Mouse (Mus musculus) liver, embryonic 15.5 days (tissue): ENCODE measurements around the gene Ttc23l. TPM values are rescaled to one million over a fixed set of nuclear protein-coding genes. Genes with fewer than 3 reads are reported as not detected.

Experiments used
- ATAC-seq: fragments of 200-750 bp; cut with Nextera tagmentation; 2 replicates; pipeline ENCODE4 v1.8.0; 2017; ENCODE audit warnings: moderate number of reproducible peaks, mild to moderate bottlenecking, moderate library complexity; ENCODE audit not compliant: insufficient read depth
- H3K27ac ChIP-seq: fragments of 300-500 bp; sonication (generic); replicated peaks from 2 replicates; pipeline ENCODE4 v1.5.1; 2015; ENCODE audit warnings: mild to moderate bottlenecking, inconsistent platforms
- H3K27me3 ChIP-seq: fragments of 300-500 bp; sonication (generic); 2 replicates; pipeline ENCODE4 v1.6.1; 2015; ENCODE audit warnings: mild to moderate bottlenecking, inconsistent platforms
- H3K36me3 ChIP-seq: fragments of 300-500 bp; sonication (generic); replicated peaks from 2 replicates; pipeline ENCODE4 v1.6.1; 2015; ENCODE audit warnings: moderate library complexity, mild to moderate bottlenecking, inconsistent platforms
- H3K4me1 ChIP-seq: fragments of 300-500 bp; sonication (generic); replicated peaks from 2 replicates; pipeline ENCODE4 v1.6.1; 2015; ENCODE audit warnings: inconsistent platforms
- H3K4me2 ChIP-seq: fragments of 300-500 bp; sonication (generic); 2 replicates; pipeline ENCODE4 v1.6.1; 2015; ENCODE audit warnings: moderate library complexity, mild to moderate bottlenecking, inconsistent platforms
- H3K4me3 ChIP-seq: fragments of 300-500 bp; sonication (generic); replicated peaks from 2 replicates; pipeline ENCODE4 v1.5.1; 2015; ENCODE audit warnings: mild to moderate bottlenecking, inconsistent platforms
- H3K9ac ChIP-seq: fragments of 300-500 bp; sonication (generic); 2 replicates; pipeline ENCODE4 v1.6.1; 2015; ENCODE audit warnings: moderate library complexity, mild to moderate bottlenecking, inconsistent platforms
- H3K9me3 ChIP-seq: fragments of 300-500 bp; sonication (generic); replicated peaks from 2 replicates; pipeline ENCODE4 v1.6.1; 2016; ENCODE audit warnings: inconsistent platforms
- WGBS: fragments of 180-500 bp; shearing (Covaris S2); methylation state at CpG from one replicate; pipeline ENCODE4 v1.1.7; 2015; ENCODE audit warnings: mixed read lengths; ENCODE audit not compliant: insufficient replicate concordance; 5-methylcytosine and 5-hydroxymethylcytosine counted together
- polyA plus RNA-seq: library from polyadenylated mRNA; unstranded; fragments of >200 nt; fragmentation: Nextera tagmentation; extraction: Ambion mirVana; gene quantifications from 2 replicates; pipeline ENCODE4 v1.2.1, GENCODE M21; 2015

The Ttc23l gene
- polyA plus RNA-seq, result not detected in 2 replicates

GRCm38 (mm10) chr15:10558465-10558864 is at the start of gene Ttc23l:
Gene Ttc23l (minus strand): TSS chr15:10558668.
- Histone ChIP-seq H3K36me3 (no peaks in the 10 kb centered on the region), H3K4me1 (no peaks in the 10 kb centered on the region), H3K9ac (no peak within 1 kb of the TSS), H3K27me3 (no peaks in the 10 kb centered on the region), H3K27ac (no peak within 1 kb of the TSS), H3K4me2 (no peak within 1 kb of the TSS), H3K4me3 (no peak within 1 kb of the TSS), H3K9me3 (no peaks in the 10 kb centered on the region)
- 68% methylated on average over 13 of the region's 13 CpGs for WGBS
- no peak for ATAC-seq

- H3K27ac ChIP-seq, result no peak overlapping the region
- 47% methylated on average over 7 of the region's 7 CpGs for WGBS
- ATAC-seq, result no peak
- no peak overlapping the region for H3K4me2 ChIP-seq
- no peaks in the 10 kb centered on the region for H3K4me1 ChIP-seq
- H3K36me3 ChIP-seq, result 0 out of 2 replicates have a peak, but pooled peaks cover 4% of the 10 kb centered on the region
- H3K9me3 ChIP-seq, result no peaks in the 10 kb centered on the region
- no peak overlapping the region for H3K9ac ChIP-seq
- no peak overlapping the region for H3K4me3 ChIP-seq
- H3K27me3 ChIP-seq, result no peaks in the 10 kb centered on the region
These were observed 40.9 kb upstream of the Ttc23l start for GRCm38 (mm10) chr15:10599413-10599812.

DNA sequence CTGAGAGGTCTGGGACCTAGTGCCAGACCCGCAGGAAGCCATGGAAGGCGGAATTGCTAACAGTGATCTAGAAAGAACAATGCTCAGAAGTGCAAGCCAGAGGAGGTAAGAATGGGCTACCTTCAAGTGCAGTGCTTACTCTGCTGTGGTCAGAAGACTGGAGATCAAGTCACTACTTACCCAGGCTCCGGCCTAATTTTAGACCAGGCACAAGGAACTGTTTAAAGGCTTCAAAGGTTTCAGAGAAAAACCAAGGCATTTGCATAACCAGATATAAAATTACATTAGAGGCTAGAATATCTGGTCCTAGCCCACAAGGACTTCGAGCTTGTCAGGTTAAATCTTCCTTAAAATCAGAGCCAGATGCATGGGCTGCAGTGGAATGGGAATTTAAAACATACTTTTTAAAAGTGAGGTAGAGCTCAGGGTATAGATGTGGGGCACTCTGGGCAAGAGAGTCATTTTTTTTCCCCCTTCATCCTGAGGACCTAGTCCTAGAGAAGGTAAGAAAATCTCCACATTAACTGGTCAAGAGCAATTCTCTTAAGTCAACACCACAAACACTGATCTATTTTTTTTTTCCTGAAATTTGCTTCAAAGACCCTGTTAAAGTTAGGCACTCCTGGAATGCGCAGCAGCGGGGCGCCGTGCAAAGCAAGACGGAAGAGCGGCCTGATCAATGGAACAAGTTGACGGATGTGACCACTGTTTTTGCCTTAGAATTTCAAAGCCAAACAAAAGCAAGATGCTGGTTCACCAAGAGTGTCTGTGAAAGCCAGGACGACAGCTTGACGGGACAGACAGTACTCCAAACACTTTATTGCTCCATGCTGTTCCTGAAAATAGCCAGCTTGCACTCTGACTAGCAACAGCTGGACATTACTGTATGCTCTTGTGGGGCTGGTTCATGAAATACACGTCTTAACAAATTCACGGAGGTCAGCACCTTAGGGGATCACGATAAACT is 40.1 kb upstream of the Ttc23l start:
- H3K4me2 ChIP-seq, result no peak overlapping the region
- H3K36me3 ChIP-seq, result no peaks in the 10 kb centered on the region
- ATAC-seq, result no peak
- 72% methylated on average over 16 of the region's 16 CpGs for WGBS
- H3K9ac ChIP-seq, result no peak overlapping the region
- no peaks in the 10 kb centered on the region for H3K9me3 ChIP-seq
- no peaks in the 10 kb centered on the region for H3K27me3 ChIP-seq
- H3K27ac ChIP-seq, result no peak overlapping the region
- no peaks in the 10 kb centered on the region for H3K4me1 ChIP-seq
- no peak overlapping the region for H3K4me3 ChIP-seq

- H3K4me2 ChIP-seq, result no peak overlapping the region
- H3K4me3 ChIP-seq, result no peak overlapping the region
- H3K36me3 ChIP-seq, result no peaks in the 10 kb centered on the region
- no peaks in the 10 kb centered on the region for H3K27me3 ChIP-seq
- H3K9ac ChIP-seq, result no peak overlapping the region
- ATAC-seq, result no peak
- no peaks in the 10 kb centered on the region for H3K4me1 ChIP-seq
- H3K9me3 ChIP-seq, result no peaks in the 10 kb centered on the region
- H3K27ac ChIP-seq, result no peak overlapping the region
- whole genome bisulfite sequencing, result 72% methylated on average over 9 of the region's 9 CpGs
These were observed 38.4 kb upstream of the Ttc23l start for GRCm38 (mm10) chr15:10596871-10597270.

GRCm38 (mm10) chr15:10595408-10595807 is 36.9 kb upstream of the Ttc23l start:
- H3K36me3 ChIP-seq, result no peaks in the 10 kb centered on the region
- H3K4me3 ChIP-seq, result no peak overlapping the region
- no peaks in the 10 kb centered on the region for H3K27me3 ChIP-seq
- ATAC-seq, result no peak
- no peaks in the 10 kb centered on the region for H3K4me1 ChIP-seq
- no peak overlapping the region for H3K9ac ChIP-seq
- no peak overlapping the region for H3K4me2 ChIP-seq
- H3K9me3 ChIP-seq, result no peaks in the 10 kb centered on the region
- 70% methylated on average over 6 of the region's 6 CpGs for WGBS
- H3K27ac ChIP-seq, result no peak overlapping the region

DNA sequence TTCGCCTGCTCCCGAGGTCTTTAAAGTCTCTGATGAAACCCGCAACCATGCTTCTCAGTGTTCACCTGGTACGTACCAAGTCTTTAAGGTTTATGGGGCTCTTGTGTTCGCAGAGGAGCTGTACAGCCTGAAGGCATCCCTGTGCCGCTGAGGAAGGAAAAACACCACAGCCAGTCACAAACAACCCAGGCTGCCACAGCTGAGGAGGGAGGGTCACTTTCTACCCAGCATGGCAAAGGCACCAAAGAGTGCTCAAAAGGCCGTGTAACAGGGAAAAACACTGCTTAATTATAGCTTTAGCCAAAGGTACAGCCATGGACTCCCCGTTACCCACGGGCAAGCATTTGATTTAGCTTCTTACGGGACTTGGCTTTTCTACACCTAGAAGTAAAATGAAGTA is 36.4 kb upstream of the Ttc23l start:
- Histone ChIP-seq H3K4me2 (no peak overlapping the region), H3K27ac (no peak overlapping the region), H3K9me3 (no peaks in the 10 kb centered on the region), H3K4me3 (no peak overlapping the region), H3K27me3 (no peaks in the 10 kb centered on the region), H3K4me1 (no peaks in the 10 kb centered on the region), H3K36me3 (no peaks in the 10 kb centered on the region), H3K9ac (no peak overlapping the region)
- 65% methylated on average over 10 of the region's 10 CpGs for WGBS
- ATAC-seq, result no peak

DNA sequence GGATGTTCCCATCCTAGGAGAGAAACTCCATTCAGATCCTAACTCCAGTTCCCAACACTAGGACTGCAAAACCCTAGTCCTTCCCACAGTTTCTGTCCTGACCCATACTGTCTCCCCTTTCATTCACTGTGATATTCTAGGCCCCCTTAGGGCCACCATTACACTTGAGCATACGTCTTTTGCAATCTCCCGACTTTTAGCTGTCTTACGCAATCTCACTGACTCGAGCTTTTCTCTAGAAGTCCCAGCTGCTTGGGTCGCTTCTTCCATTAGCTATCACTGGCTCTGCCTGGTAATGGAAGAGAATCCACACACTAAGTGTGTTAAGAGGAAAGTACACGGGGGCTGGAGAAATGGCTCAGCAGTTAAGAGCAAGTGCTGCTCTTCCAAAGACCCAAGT is 34.6 kb upstream of the Ttc23l start:
- H3K4me2 ChIP-seq, result no peak overlapping the region
- no peaks in the 10 kb centered on the region for H3K4me1 ChIP-seq
- H3K36me3 ChIP-seq, result no peaks in the 10 kb centered on the region
- no peaks in the 10 kb centered on the region for H3K27me3 ChIP-seq
- 59% methylated on average over 6 of the region's 6 CpGs for WGBS
- H3K4me3 ChIP-seq, result no peak overlapping the region
- H3K9me3 ChIP-seq, result no peaks in the 10 kb centered on the region
- no peak for ATAC-seq
- H3K9ac ChIP-seq, result no peak overlapping the region
- H3K27ac ChIP-seq, result no peak overlapping the region

DNA sequence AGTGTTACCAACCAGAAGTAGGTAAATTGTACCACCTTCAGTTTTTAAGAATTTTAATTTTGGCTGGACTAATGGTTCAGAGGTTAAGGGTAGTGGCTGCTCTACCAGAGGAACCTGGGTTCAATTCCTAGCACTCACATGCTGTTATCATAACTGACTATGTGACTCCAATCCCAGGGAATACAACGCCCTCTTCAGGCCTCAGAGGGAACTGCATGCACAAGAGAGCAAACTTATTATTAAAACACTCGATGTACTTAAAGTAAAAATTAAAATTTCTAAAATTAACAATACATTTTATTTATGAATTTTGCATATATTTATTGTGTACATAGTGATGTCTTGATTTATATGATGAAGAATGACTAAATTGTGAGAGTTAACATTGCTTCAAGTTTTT is 28.1 kb upstream of the Ttc23l start:
- H3K9ac ChIP-seq, result no peak overlapping the region
- no peaks in the 10 kb centered on the region for H3K4me1 ChIP-seq
- H3K4me3 ChIP-seq, result no peak overlapping the region
- no peak overlapping the region for H3K27ac ChIP-seq
- WGBS, result 56% methylated on average over 2 of the region's 2 CpGs
- ATAC-seq, result no peak
- no peaks in the 10 kb centered on the region for H3K36me3 ChIP-seq
- H3K9me3 ChIP-seq, result no peaks in the 10 kb centered on the region
- no peaks in the 10 kb centered on the region for H3K27me3 ChIP-seq
- H3K4me2 ChIP-seq, result no peak overlapping the region

GRCm38 (mm10) chr15:10584359-10585187 is 26.1 kb upstream of the Ttc23l start:
- no peaks in the 10 kb centered on the region for H3K9me3 ChIP-seq
- no peaks in the 10 kb centered on the region for H3K4me1 ChIP-seq
- WGBS, result 62% methylated on average over 10 of the region's 10 CpGs
- H3K9ac ChIP-seq, result no peak overlapping the region
- no peak for ATAC-seq
- no peak overlapping the region for H3K4me3 ChIP-seq
- no peaks in the 10 kb centered on the region for H3K27me3 ChIP-seq
- H3K4me2 ChIP-seq, result no peak overlapping the region
- H3K27ac ChIP-seq, result no peak overlapping the region
- H3K36me3 ChIP-seq, result no peaks in the 10 kb centered on the region

DNA sequence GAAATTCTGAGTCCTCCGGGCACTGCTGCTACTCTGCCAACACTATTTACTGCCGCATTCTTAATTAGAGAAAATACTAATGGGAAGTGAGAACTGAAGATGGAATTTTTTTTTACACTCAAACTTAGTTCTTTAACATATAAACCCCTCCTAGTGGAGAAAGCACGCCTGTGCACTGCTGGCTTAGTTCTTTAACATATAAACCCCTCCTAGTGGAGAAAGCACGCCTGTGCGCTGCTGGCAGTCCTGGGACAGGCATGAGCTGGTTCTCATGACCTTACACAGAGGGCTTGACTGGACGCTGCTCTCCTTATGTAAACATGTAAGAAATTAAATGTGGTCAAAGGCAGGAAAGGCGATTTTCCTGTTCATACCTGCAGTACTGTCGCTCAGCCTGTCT is 24.9 kb upstream of the Ttc23l start:
- H3K27me3 ChIP-seq, result no peaks in the 10 kb centered on the region
- H3K36me3 ChIP-seq, result no peaks in the 10 kb centered on the region
- no peak for ATAC-seq
- H3K9ac ChIP-seq, result no peak overlapping the region
- H3K4me2 ChIP-seq, result no peak overlapping the region
- WGBS, result 42% methylated on average over 8 of the region's 8 CpGs
- H3K4me3 ChIP-seq, result no peak overlapping the region
- no peaks in the 10 kb centered on the region for H3K9me3 ChIP-seq
- no peaks in the 10 kb centered on the region for H3K4me1 ChIP-seq
- H3K27ac ChIP-seq, result no peak overlapping the region

DNA sequence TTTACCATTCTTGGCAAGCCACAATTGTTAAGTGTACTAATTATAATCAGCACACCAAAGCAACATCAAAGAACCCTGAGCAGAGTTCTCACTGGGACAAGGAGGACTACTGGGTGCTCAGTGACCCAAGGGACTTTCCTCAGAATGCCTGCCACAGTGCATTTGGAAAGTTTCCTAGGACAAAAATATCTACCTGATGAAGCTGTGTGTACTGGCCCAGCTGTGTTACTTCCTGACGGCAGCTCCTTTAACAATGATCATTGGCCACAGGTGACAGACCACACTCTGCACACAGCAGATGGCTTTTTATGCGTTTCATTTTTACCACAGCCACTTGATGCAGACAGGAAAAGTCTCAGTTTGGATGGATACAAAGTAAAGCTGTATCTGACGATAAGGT is 20.7 kb upstream of the Ttc23l start:
- WGBS, result 72% methylated on average over 3 of the region's 3 CpGs
- Histone ChIP-seq H3K9me3 (no peaks in the 10 kb centered on the region), H3K4me3 (no peak overlapping the region), H3K9ac (no peak overlapping the region), H3K4me2 (no peak overlapping the region), H3K36me3 (0 out of 2 replicates have a peak, but pooled peaks cover 7% of the 10 kb centered on the region), H3K27me3 (no peaks in the 10 kb centered on the region), H3K27ac (no peak overlapping the region), H3K4me1 (no peaks in the 10 kb centered on the region)
- ATAC-seq, result no peak
